Mouse (Mus musculus): ENCODE data around the gene Ddx41.

Gene Ddx41

GRCm38 (mm10) chr13:55540933-55541332 is 4.5 kb upstream of the Ddx41 start:
- no peak for DNase-seq (ENCODE audit: low spot score)

GRCm38 (mm10) chr13:55535796-55536193 is 663 bp downstream of the Ddx41 start:
- no peak for DNase-seq (ENCODE audit: low spot score)

GRCm38 (mm10) chr13:55535191-55535590 is 1.3 kb downstream of the Ddx41 start:
- no peak for DNase-seq (ENCODE audit: low spot score)

- DNase-seq (ENCODE audit: low spot score): no peak
Observed at GRCm38 (mm10) chr13:55529198-55529915, 7.1 kb downstream of the Ddx41 start, which contains the start of gene Dok3. TSS of gene Dok3 (minus strand) at chr13:55529296.

GRCm38 (mm10) chr13:55527834-55528772 is 8.4 kb downstream of the Ddx41 start:
- no peak for DNase-seq (ENCODE audit: low spot score)

- DNase-seq (ENCODE audit: low spot score): no peak
Observed at GRCm38 (mm10) chr13:55527212-55527611, 9.2 kb downstream of the Ddx41 start.

GRCm38 (mm10) chr13:55525733-55526553 is 10.5 kb downstream of the Ddx41 start:
- no peak for DNase-seq (ENCODE audit: low spot score)

GRCm38 (mm10) chr13:55523951-55524600 is 12.4 kb downstream of the Ddx41 start:
- no peak for DNase-seq (ENCODE audit: low spot score)

GRCm38 (mm10) chr13:55523278-55523677 is 13.2 kb downstream of the Ddx41 start:
- DNase-seq (ENCODE audit: low spot score): peak; percentile 64

GRCm38 (mm10) chr13:55522730-55523129 is 13.7 kb downstream of the Ddx41 start:
- no peak for DNase-seq (ENCODE audit: low spot score)

GRCm38 (mm10) chr13:55519606-55520005 is 16.9 kb downstream of the Ddx41 start:
- no peak for DNase-seq (ENCODE audit: low spot score)

- DNase-seq (ENCODE audit: low spot score): peak; percentile 92
Observed at GRCm38 (mm10) chr13:55516955-55517354, 19.5 kb downstream of the Ddx41 start.

GRCm38 (mm10) chr13:55513828-55514227 is 22.6 kb downstream of the Ddx41 start:
- DNase-seq (ENCODE audit: low spot score): no peak

- peak; percentile 86 for DNase-seq (ENCODE audit: low spot score)
Observed at GRCm38 (mm10) chr13:55513111-55513748, 23.2 kb downstream of the Ddx41 start, which contains the start of gene Pdlim7. TSS of gene Pdlim7 (minus strand) at chr13:55513676.

- DNase-seq (ENCODE audit: low spot score): peak; percentile 83
Observed at GRCm38 (mm10) chr13:55512379-55513031, 24.0 kb downstream of the Ddx41 start.

- peak; percentile 73 for DNase-seq (ENCODE audit: low spot score)
Observed at GRCm38 (mm10) chr13:55511492-55511861, 25.0 kb downstream of the Ddx41 start.

- peak; percentile 79 for DNase-seq (ENCODE audit: low spot score)
Observed at GRCm38 (mm10) chr13:55510668-55511491, 25.6 kb downstream of the Ddx41 start.

GRCm38 (mm10) chr13:55510332-55510667 is 26.2 kb downstream of the Ddx41 start:
- DNase-seq (ENCODE audit: low spot score): no peak

- DNase-seq (ENCODE audit: low spot score): no peak
Observed at GRCm38 (mm10) chr13:55508531-55508930, 27.9 kb downstream of the Ddx41 start.

- peak; percentile 43 for DNase-seq (ENCODE audit: low spot score)
Observed at GRCm38 (mm10) chr13:55507877-55508276, 28.6 kb downstream of the Ddx41 start.

Data from embryo, embryonic 10 days (tissue).